Mouse (Mus musculus): ENCODE data around the gene Ppp3ca. TPM values are rescaled to one million over a fixed set of nuclear protein-coding genes. Genes with fewer than 3 reads are reported as not detected.

Ppp3ca gene
- polyA plus RNA-seq, 1 experiment from 2014 or later: 119 TPM

- Histone ChIP-seq H3K27me3 (no peaks in the 10 kb centered on the region), H3K9me3 (no peaks in the 10 kb centered on the region), H3K4me1 (replicated peaks) (0 out of 2 replicates have a peak, but pooled peaks cover 11% of the 10 kb centered on the region), H3K4me2 (no peak overlapping the region), H3K27ac (no peak overlapping the region), H3K36me3 (no peaks in the 10 kb centered on the region), H3K9ac (replicated peaks) (no peak overlapping the region), H3K4me3 (replicated peaks) (no peak overlapping the region)
- ATAC-seq (ENCODE audit: insufficient number of reproducible peaks, insufficient read depth, low FRiP score, low TSS enrichment, low read depth): no peak
These were observed 194.4 kb downstream of the Ppp3ca start for GRCm38 (mm10) chr3:136864306-136864705.

GRCm38 (mm10) chr3:136865176-136865859 is 195.4 kb downstream of the Ppp3ca start:
- no peaks in the 10 kb centered on the region for H3K9me3 ChIP-seq
- no peaks in the 10 kb centered on the region for H3K36me3 ChIP-seq
- WGBS: 57% methylated on average over 4 of the region's 4 CpGs
- peaks cover 12% of the 10 kb centered on the region for H3K4me1 ChIP-seq (replicated peaks)
- H3K27me3 ChIP-seq: no peaks in the 10 kb centered on the region
- no peak overlapping the region for H3K9ac ChIP-seq (replicated peaks)
- H3K4me2 ChIP-seq: no peak overlapping the region
- peak overlapping the region; percentile 64; the same call in 1 of the 2 replicates for H3K27ac ChIP-seq
- ATAC-seq (ENCODE audit: insufficient number of reproducible peaks, insufficient read depth, low FRiP score, low TSS enrichment, low read depth): no peak
- H3K4me3 ChIP-seq (replicated peaks): no peak overlapping the region

DNA sequence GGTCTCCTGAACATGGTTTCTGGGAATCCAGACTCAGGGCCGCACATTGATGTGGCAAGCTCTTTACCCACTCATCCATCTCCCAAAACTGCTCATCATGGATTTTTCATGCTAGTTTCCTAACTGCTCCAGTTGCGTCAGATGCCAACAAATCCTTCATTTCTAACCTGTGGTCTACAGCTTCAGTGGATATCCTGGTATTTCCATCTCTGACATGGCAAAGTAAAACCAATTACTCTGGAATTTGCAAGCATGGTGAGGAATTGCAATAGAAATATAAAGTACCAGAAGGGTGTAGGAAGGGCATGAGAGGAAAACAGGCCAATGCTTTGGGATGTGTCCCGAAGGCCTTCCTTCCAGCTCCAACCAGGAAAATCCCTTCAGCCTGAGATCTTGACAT is 196.2 kb downstream of the Ppp3ca start:
- no peak overlapping the region for H3K27ac ChIP-seq
- no peaks in the 10 kb centered on the region for H3K27me3 ChIP-seq
- H3K4me3 ChIP-seq (replicated peaks): no peak overlapping the region
- WGBS: 92% methylated on average over 3 of the region's 3 CpGs
- H3K9me3 ChIP-seq: no peaks in the 10 kb centered on the region
- H3K9ac ChIP-seq (replicated peaks): no peak overlapping the region
- ATAC-seq (ENCODE audit: insufficient number of reproducible peaks, insufficient read depth, low FRiP score, low TSS enrichment, low read depth): no peak
- peaks cover 20% of the 10 kb centered on the region for H3K4me1 ChIP-seq (replicated peaks)
- H3K4me2 ChIP-seq: no peak overlapping the region
- no peaks in the 10 kb centered on the region for H3K36me3 ChIP-seq

- peaks cover 24% of the 10 kb centered on the region for H3K4me1 ChIP-seq (replicated peaks)
- H3K4me3 ChIP-seq (replicated peaks): no peak overlapping the region
- H3K9me3 ChIP-seq: no peaks in the 10 kb centered on the region
- H3K4me2 ChIP-seq: no peak overlapping the region
- no peaks in the 10 kb centered on the region for H3K36me3 ChIP-seq
- no peak for ATAC-seq (ENCODE audit: insufficient number of reproducible peaks, insufficient read depth, low FRiP score, low TSS enrichment, low read depth)
- no peak overlapping the region for H3K9ac ChIP-seq (replicated peaks)
- no peak overlapping the region for H3K27ac ChIP-seq
- 71% methylated on average over 3 of the region's 3 CpGs for WGBS
- H3K27me3 ChIP-seq: no peaks in the 10 kb centered on the region
These were observed 196.6 kb downstream of the Ppp3ca start for GRCm38 (mm10) chr3:136866571-136866970.

- no peak overlapping the region for H3K9ac ChIP-seq (replicated peaks)
- 92% methylated on average over 2 of the region's 2 CpGs for WGBS
- no peak overlapping the region for H3K4me2 ChIP-seq
- no peak overlapping the region for H3K4me3 ChIP-seq (replicated peaks)
- peaks cover 32% of the 10 kb centered on the region for H3K4me1 ChIP-seq (replicated peaks)
- H3K27ac ChIP-seq: no peak overlapping the region
- no peaks in the 10 kb centered on the region for H3K36me3 ChIP-seq
- no peak for ATAC-seq (ENCODE audit: insufficient number of reproducible peaks, insufficient read depth, low FRiP score, low TSS enrichment, low read depth)
- H3K27me3 ChIP-seq: no peaks in the 10 kb centered on the region
- no peaks in the 10 kb centered on the region for H3K9me3 ChIP-seq
These were observed 197.4 kb downstream of the Ppp3ca start for GRCm38 (mm10) chr3:136867366-136867765.

DNA sequence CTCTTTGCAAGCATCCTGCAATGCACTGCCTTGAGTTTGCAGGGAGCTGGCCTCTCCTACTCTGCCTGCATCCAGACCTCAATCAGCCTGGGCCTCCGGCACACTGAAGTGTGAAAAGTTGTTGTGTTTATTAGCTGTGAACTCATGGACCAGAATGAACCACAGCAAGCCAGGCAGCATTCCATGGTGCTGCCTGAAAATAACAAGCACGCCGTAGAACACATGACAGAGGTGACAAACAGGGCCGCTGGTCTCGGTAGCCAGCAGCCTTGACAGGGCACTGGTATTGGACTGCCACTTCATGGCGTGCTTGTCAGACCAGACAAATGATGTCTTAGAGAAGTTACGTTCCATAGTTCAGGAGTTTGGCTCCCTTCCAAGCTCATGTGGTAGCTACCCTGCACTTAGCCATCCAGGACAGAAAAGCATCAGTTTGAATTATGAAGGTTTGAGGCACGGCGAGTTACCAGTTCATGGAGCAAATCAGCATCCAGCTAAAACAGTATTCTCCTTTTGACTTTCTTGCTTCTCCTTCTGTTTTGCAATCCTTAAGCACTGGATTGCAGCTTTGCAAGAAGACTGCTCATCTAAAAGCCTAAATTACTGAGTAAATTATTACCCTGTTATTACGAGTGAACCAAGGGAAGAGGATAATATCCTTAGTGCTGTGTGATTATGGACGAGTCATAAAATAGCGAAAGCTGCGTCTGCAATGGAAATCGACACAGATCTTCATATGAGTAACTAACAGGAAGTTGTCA is 202.0 kb downstream of the Ppp3ca start:
- Histone ChIP-seq H3K36me3 (no peaks in the 10 kb centered on the region), H3K4me3 (replicated peaks) (no peak overlapping the region), H3K9ac (replicated peaks) (no peak overlapping the region), H3K4me2 (peak overlapping the region; percentile 42), H3K27me3 (no peaks in the 10 kb centered on the region), H3K9me3 (no peaks in the 10 kb centered on the region), H3K4me1 (replicated peaks) (peaks cover 29% of the 10 kb centered on the region), H3K27ac (peak overlapping the region; percentile 51)
- 22% methylated on average over 14 of the region's 14 CpGs for WGBS
- peak; percentile 91 for ATAC-seq (ENCODE audit: insufficient number of reproducible peaks, insufficient read depth, low FRiP score, low TSS enrichment, low read depth)

- 42% methylated on average over 8 of the region's 8 CpGs for WGBS
- Histone ChIP-seq H3K27ac (no peak overlapping the region), H3K27me3 (no peaks in the 10 kb centered on the region)
These were observed 202.7 kb downstream of the Ppp3ca start for GRCm38 (mm10) chr3:136872533-136873095.

GRCm38 (mm10) chr3:136873809-136874449 is 204.0 kb downstream of the Ppp3ca start:
- Histone ChIP-seq H3K9me3 (no peaks in the 10 kb centered on the region), H3K27ac (no peak overlapping the region), H3K27me3 (no peaks in the 10 kb centered on the region), H3K4me1 (replicated peaks) (peaks cover 29% of the 10 kb centered on the region), H3K4me2 (no peak overlapping the region), H3K4me3 (replicated peaks) (no peak overlapping the region), H3K36me3 (0 out of 2 replicates have a peak, but pooled peaks cover 4% of the 10 kb centered on the region), H3K9ac (replicated peaks) (no peak overlapping the region)
- WGBS: 80% methylated on average over 7 of the region's 7 CpGs
- ATAC-seq (ENCODE audit: insufficient number of reproducible peaks, insufficient read depth, low FRiP score, low TSS enrichment, low read depth): no peak

More at GRCm38 (mm10) chr3:136872533-136873095, 202.7 kb downstream of the Ppp3ca start:
- H3K4me1 ChIP-seq (replicated peaks): peaks cover 29% of the 10 kb centered on the region
- no peak overlapping the region for H3K4me3 ChIP-seq (replicated peaks)
- peak overlapping the region; percentile 42; the same call in 1 of the 2 replicates for H3K4me2 ChIP-seq
- H3K9me3 ChIP-seq: no peaks in the 10 kb centered on the region
- H3K9ac ChIP-seq (replicated peaks): no peak overlapping the region
- ATAC-seq (ENCODE audit: insufficient number of reproducible peaks, insufficient read depth, low FRiP score, low TSS enrichment, low read depth): no peak
- H3K36me3 ChIP-seq: 0 out of 2 replicates have a peak, but pooled peaks cover 1% of the 10 kb centered on the region

DNA sequence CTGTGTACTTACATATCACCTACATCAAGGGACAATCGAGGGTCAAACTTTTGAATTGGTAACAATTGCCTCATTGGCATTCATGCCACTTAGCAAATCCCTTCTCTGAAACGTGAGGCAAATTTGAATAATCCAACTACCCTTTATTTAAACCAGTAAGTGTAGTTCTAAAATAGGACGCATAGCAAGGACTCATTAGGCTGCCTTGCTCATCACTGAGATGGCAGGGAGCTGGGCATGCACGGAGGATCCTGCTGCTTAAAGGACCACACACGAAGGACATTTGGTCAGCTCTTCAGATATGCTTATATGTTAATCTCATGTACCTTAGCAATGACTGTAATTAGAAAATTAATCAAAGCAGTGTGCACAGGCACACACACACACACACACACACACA is 204.6 kb downstream of the Ppp3ca start:
- peaks cover 29% of the 10 kb centered on the region for H3K4me1 ChIP-seq (replicated peaks)
- WGBS: 76% methylated on average over 5 of the region's 5 CpGs
- no peak overlapping the region for H3K9ac ChIP-seq (replicated peaks)
- no peaks in the 10 kb centered on the region for H3K27me3 ChIP-seq
- no peak overlapping the region for H3K4me3 ChIP-seq (replicated peaks)
- H3K36me3 ChIP-seq: 0 out of 2 replicates have a peak, but pooled peaks cover 4% of the 10 kb centered on the region
- H3K27ac ChIP-seq: no peak overlapping the region
- no peaks in the 10 kb centered on the region for H3K9me3 ChIP-seq
- H3K4me2 ChIP-seq: no peak overlapping the region
- ATAC-seq (ENCODE audit: insufficient number of reproducible peaks, insufficient read depth, low FRiP score, low TSS enrichment, low read depth): no peak

- Histone ChIP-seq H3K27ac (no peak overlapping the region), H3K36me3 (peaks cover 17% of the 10 kb centered on the region; the same call in 1 of the 2 replicates), H3K9me3 (no peaks in the 10 kb centered on the region), H3K9ac (replicated peaks) (no peak overlapping the region), H3K4me2 (no peak overlapping the region), H3K4me1 (replicated peaks) (no peaks in the 10 kb centered on the region), H3K27me3 (no peaks in the 10 kb centered on the region), H3K4me3 (replicated peaks) (no peak overlapping the region)
- ATAC-seq (ENCODE audit: insufficient number of reproducible peaks, insufficient read depth, low FRiP score, low TSS enrichment, low read depth): no peak
- WGBS: 87% methylated on average over 9 of the region's 9 CpGs
These were observed 217.8 kb downstream of the Ppp3ca start for GRCm38 (mm10) chr3:136887741-136888140.

DNA sequence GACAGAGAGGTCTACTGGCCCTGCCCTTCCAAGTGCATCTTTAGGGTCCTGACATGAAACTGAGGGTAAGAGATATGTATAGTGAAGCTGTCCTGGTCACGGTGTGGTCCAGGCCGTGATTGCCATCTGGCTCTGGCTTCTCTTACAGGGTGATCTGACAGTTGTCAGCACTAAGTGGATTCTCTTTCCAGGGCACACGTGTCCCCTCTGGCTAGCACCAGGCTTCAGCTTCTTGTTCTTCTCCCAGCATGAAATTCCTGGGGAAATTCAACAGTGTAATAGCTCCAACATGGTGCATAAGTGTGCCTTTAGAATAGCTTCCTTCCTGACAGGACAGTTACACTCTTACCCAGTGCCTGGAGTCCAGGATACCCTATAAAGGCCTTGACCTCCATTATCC is 222.2 kb downstream of the Ppp3ca start:
- no peaks in the 10 kb centered on the region for H3K9me3 ChIP-seq
- no peak overlapping the region for H3K4me2 ChIP-seq
- peaks cover 37% of the 10 kb centered on the region for H3K36me3 ChIP-seq
- 77% methylated on average over 3 of the region's 3 CpGs for WGBS
- H3K4me1 ChIP-seq (replicated peaks): no peaks in the 10 kb centered on the region
- no peak overlapping the region for H3K4me3 ChIP-seq (replicated peaks)
- no peaks in the 10 kb centered on the region for H3K27me3 ChIP-seq
- no peak overlapping the region for H3K9ac ChIP-seq (replicated peaks)
- ATAC-seq (ENCODE audit: insufficient number of reproducible peaks, insufficient read depth, low FRiP score, low TSS enrichment, low read depth): no peak
- no peak overlapping the region for H3K27ac ChIP-seq

Measured in limb, embryonic 12.5 days (tissue).